Mouse (Mus musculus) forebrain, embryonic 14.5 days (tissue): ENCODE data around the gene Efr3b. TPM values are rescaled to one million over a fixed set of nuclear protein-coding genes. Genes with fewer than 3 reads are reported as not detected.

Source experiments
- ATAC-seq: fragments of 200-750 bp; cut with Nextera tagmentation; 2 replicates; pipeline ENCODE4 v1.8.0; 2017; ENCODE audit warnings: mild to moderate bottlenecking, moderate library complexity
- DNase-seq: peaks from one replicate; pipeline ENCODE4 v3.0.0-alpha.2; 2015; ENCODE audit warnings: low spot score
- H3K27ac ChIP-seq: fragments of 300-500 bp; sonication (generic); 2 replicates; pipeline ENCODE4 v1.5.1; 2014; ENCODE audit warnings: low read depth, mild to moderate bottlenecking, control low read depth, low read length, moderate library complexity
- H3K27me3 ChIP-seq: fragments of 300-500 bp; sonication (generic); replicated peaks from 2 replicates; pipeline ENCODE4 v1.6.1; 2014; ENCODE audit warnings: low read length, control low read depth, mixed read lengths; ENCODE audit not compliant: control insufficient read depth, insufficient read depth
- H3K36me3 ChIP-seq: fragments of 300-500 bp; sonication (generic); 2 replicates; pipeline ENCODE4 v1.6.1; 2014; ENCODE audit warnings: low read length, control low read depth; ENCODE audit not compliant: control insufficient read depth, insufficient read depth
- H3K4me1 ChIP-seq: fragments of 300-500 bp; sonication (generic); 2 replicates; pipeline ENCODE4 v1.6.1; 2014; ENCODE audit warnings: antibody characterized with exemption, low read length, control low read depth; ENCODE audit not compliant: control insufficient read depth, insufficient read depth
- H3K4me2 ChIP-seq: fragments of 300-500 bp; sonication (generic); 2 replicates; pipeline ENCODE4 v1.6.1; 2014; ENCODE audit warnings: mild to moderate bottlenecking, control low read depth, low read length
- H3K4me3 ChIP-seq: fragments of 300-500 bp; sonication (generic); 2 replicates; pipeline ENCODE4 v1.5.1; 2014; ENCODE audit warnings: low read depth, low read length, control low read depth
- H3K9ac ChIP-seq: fragments of 300-500 bp; sonication (generic); 2 replicates; pipeline ENCODE4 v1.6.1; 2014; ENCODE audit warnings: mild to moderate bottlenecking, low read length, control low read depth, moderate library complexity
- H3K9me3 ChIP-seq: fragments of 300-500 bp; sonication (generic); replicated peaks from 2 replicates; pipeline ENCODE4 v1.6.1; 2016; ENCODE audit warnings: low read length, control low read depth, mixed read lengths; ENCODE audit not compliant: control insufficient read depth
- WGBS: fragments of 180-500 bp; shearing (Covaris S2); extraction: QIAGEN DNeasy Blood & Tissue Kit; methylation state at CpG from one replicate; pipeline ENCODE4 v1.1.7; 2014; 5-methylcytosine and 5-hydroxymethylcytosine counted together
- polyA plus RNA-seq: library from polyadenylated mRNA; unstranded; fragments of >200 nt; fragmentation: Nextera tagmentation; extraction: Ambion mirVana; gene quantifications from 2 replicates; pipeline ENCODE4 v1.2.1, GENCODE M21; 2014

The Efr3b gene
- polyA plus RNA-seq, 1 experiment from 2014 or later: 16.9 TPM

DNA sequence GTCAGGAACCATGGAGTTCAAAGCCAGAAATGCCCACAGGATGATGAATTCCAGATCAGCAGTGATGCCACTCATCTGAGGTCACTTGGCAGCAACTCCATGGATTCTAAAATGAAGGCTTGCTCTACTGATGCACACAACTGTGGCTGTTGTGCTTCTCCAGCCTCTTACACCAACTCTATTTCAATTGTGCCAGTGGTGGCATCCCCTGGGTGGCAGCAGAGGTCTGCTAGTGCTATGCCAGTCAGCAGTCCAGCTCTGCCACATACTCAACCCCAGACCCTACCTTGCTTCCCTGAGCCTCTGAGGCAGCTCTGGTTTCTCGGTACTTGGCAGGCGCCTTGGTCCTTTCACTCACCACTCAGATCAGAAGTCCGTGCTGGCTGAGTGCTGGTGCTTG is 109.9 kb downstream of the Efr3b start:
- ATAC-seq: no peak

DNA sequence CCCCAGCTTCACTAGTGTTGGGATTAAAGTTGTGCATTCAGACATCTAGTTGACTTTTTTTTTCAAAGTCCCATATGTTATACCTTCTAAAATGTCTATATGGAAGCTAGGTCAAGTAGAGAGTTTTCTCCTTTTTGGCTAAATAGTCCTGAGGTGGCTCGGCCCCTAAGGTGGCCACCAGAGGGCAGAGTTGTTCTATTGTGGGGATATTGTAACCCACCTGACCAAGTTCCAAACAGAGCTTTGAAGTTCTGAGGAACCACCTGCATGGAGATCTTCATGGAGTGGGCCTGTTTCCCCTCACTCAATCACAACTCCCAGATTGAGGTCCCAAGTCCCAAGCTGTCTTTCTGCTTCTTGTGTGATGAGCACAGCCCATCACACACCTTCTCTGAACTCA is 112.6 kb downstream of the Efr3b start:
- H3K4me1 ChIP-seq: no peaks in the 10 kb centered on the region
- ATAC-seq (0 out of 2 replicates have a peak, but pooled peaks have one; percentile 29), DNase-seq (peak; percentile 77)
- no peak overlapping the region for H3K4me3 ChIP-seq
- no peaks in the 10 kb centered on the region for H3K36me3 ChIP-seq
- no peaks in the 10 kb centered on the region for H3K9me3 ChIP-seq
- WGBS: 0% methylated on average over 1 of the region's 1 CpGs
- no peak overlapping the region for H3K9ac ChIP-seq
- no peaks in the 10 kb centered on the region for H3K27me3 ChIP-seq
- H3K27ac ChIP-seq: no peak overlapping the region
- H3K4me2 ChIP-seq: no peak overlapping the region

More for the DNA sequence above, 109.9 kb downstream of the Efr3b start:
- H3K4me2 ChIP-seq: no peak overlapping the region
- DNase-seq: no peak
- no peak overlapping the region for H3K4me3 ChIP-seq
- no peaks in the 10 kb centered on the region for H3K9me3 ChIP-seq
- no peak overlapping the region for H3K27ac ChIP-seq
- H3K4me1 ChIP-seq: no peaks in the 10 kb centered on the region
- 84% methylated on average over 3 of the region's 3 CpGs for WGBS
- no peaks in the 10 kb centered on the region for H3K36me3 ChIP-seq
- H3K27me3 ChIP-seq: no peaks in the 10 kb centered on the region
- no peak overlapping the region for H3K9ac ChIP-seq

DNA sequence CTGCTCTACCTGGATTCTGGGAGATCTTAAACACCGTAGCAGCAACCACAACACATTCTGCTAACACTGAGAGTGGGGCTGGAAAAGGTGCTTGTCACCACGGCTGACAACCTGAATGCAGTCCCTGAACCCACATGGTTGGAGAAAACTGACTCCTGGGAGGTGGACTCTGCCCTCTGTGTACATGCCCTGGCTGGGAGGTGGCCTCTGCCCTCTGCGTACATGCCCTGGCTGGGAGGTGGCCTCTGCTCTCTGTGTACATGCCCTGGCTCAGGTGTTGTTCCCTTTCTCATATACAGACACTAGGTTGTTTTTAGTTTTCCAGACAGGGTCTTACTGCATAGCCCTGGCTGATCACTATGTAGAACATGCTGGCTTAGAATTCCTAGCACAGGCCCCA is 119.3 kb downstream of the Efr3b start:
- no peak overlapping the region for H3K27ac ChIP-seq
- H3K27me3 ChIP-seq: no peaks in the 10 kb centered on the region
- no peak for DNase-seq
- no peaks in the 10 kb centered on the region for H3K9me3 ChIP-seq
- H3K4me3 ChIP-seq: no peak overlapping the region
- no peak for ATAC-seq
- no peaks in the 10 kb centered on the region for H3K4me1 ChIP-seq
- peaks cover 6% of the 10 kb centered on the region; the same call in 1 of the 2 replicates for H3K36me3 ChIP-seq
- no peak overlapping the region for H3K4me2 ChIP-seq
- WGBS: 89% methylated on average over 3 of the region's 3 CpGs
- no peak overlapping the region for H3K9ac ChIP-seq

DNA sequence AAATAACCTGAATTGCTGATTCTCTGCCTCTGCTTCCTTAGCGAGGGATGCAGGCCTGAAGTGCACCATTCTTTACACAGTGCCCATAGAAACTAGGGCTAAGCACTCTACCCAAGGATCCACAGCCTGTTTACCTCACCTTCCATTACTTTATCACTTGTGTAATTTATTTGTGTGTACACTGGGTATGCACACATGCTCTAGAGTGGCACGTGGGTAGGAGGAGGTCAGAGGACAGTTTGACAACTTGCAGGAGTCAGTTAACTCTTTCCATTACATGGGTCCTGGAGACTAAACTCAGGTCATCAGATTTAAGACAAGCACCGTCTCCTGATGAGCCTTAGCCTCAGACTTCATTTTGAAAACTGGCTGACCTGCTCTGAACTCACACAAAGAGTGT is 120.1 kb downstream of the Efr3b start:
- ATAC-seq (no peak), DNase-seq (no peak)
- Histone ChIP-seq H3K9me3 (no peaks in the 10 kb centered on the region), H3K36me3 (peaks cover 9% of the 10 kb centered on the region; the same call in 1 of the 2 replicates), H3K9ac (no peak overlapping the region), H3K27me3 (no peaks in the 10 kb centered on the region), H3K4me2 (no peak overlapping the region), H3K27ac (no peak overlapping the region), H3K4me1 (no peaks in the 10 kb centered on the region), H3K4me3 (no peak overlapping the region)
- 74% methylated on average over 3 of the region's 3 CpGs for WGBS

DNA sequence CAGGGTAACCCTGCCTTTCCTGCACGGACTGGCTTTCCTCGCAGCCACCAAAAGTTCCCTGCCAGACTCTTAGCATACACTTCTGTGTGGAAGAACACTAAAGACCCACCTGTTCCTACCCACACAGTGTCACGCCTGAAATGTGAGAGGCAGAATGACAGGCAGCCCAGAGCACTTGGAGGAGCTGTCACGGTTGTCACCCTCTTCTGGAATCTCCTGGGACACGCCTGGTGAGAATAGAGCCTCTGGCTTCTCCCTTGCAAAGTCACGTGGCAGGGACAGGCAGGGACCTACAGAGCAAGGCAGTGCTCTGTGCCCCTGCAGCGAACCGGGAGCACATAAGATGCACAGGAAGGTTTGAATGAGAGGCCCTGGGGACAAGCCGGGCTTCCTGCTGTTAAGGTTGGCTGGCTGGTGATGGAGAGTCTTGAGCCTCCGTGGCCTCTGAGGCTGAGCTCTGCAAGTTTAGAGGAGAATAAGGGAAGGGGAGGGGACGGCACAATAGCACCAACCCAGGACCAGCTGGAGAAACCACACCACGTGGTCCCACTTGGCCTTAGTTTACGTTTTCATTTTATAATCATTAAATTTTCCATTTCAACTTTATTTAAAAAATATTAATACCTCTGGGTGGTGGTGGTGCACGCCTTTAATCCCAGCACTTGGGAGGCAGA is 120.9 kb downstream of the Efr3b start:
- H3K4me1 ChIP-seq: no peaks in the 10 kb centered on the region
- no peak overlapping the region for H3K27ac ChIP-seq
- DNase-seq (peak; percentile 25), ATAC-seq (peak; percentile 52; the same call in 1 of the 2 replicates)
- no peak overlapping the region for H3K4me3 ChIP-seq
- no peaks in the 10 kb centered on the region for H3K27me3 ChIP-seq
- WGBS: 23% methylated on average over 14 of the region's 14 CpGs
- H3K36me3 ChIP-seq: peaks cover 9% of the 10 kb centered on the region; the same call in 1 of the 2 replicates
- H3K4me2 ChIP-seq: no peak overlapping the region
- no peaks in the 10 kb centered on the region for H3K9me3 ChIP-seq
- no peak overlapping the region for H3K9ac ChIP-seq

DNA sequence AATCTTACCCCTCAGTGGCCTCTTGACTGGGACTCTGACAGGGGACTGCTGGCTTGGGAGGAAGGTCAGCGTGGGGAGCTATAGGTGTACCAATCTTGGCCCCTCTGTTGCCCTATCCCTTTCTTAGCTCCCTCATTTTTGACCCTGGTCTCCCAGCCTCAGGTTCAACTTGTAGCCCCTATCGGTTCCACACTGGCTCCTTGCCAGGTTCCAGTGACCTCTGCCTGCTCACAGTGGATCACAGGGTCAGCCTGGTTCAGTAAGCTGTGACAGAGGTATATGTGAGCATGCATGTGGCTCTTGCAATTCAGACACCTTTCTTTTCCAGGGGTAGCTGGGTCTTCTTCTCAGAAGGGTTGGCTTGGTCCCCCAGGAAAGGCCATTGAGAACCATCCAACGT is 122.9 kb downstream of the Efr3b start:
- Histone ChIP-seq H3K9me3 (no peaks in the 10 kb centered on the region), H3K27ac (no peak overlapping the region), H3K4me1 (no peaks in the 10 kb centered on the region), H3K9ac (no peak overlapping the region), H3K27me3 (no peaks in the 10 kb centered on the region), H3K36me3 (peaks cover 11% of the 10 kb centered on the region; the same call in 1 of the 2 replicates), H3K4me2 (no peak overlapping the region), H3K4me3 (no peak overlapping the region)
- 86% methylated on average over 3 of the region's 3 CpGs for WGBS
- no peak for DNase-seq
- ATAC-seq: no peak

Other genes with a start within 250 kb of the Efr3b start
- gene Dnmt3a, start 232.9 kb downstream of the Efr3b start, polyA plus RNA-seq: 28.0 and 32.0 TPM in 2 replicates
- gene Pomc, start 84.0 kb downstream of the Efr3b start, polyA plus RNA-seq: 8.3 and 12.9 TPM in 2 replicates
- gene Dnajc27, start 43.7 kb upstream of the Efr3b start, polyA plus RNA-seq: 8.7 and 10.2 TPM in 2 replicates
- gene Adcy3, start 94.2 kb upstream of the Efr3b start, polyA plus RNA-seq: 5.3 and 6.5 TPM in 2 replicates
- 5.7 and 6.2 TPM in 2 replicates for gene Ptrhd1, start 195.1 kb upstream of the Efr3b start, polyA plus RNA-seq
- gene Cenpo, start 195.4 kb upstream of the Efr3b start, polyA plus RNA-seq: 8.9 and 11.0 TPM in 2 replicates